Mouse (Mus musculus): ENCODE results near the gene Olfr1109.

Gene Olfr1109

GRCm38 (mm10) chr2:87095908-87096307 is at the start of gene Olfr1109:
Gene Olfr1109 (minus strand): TSS chr2:87096008.
- no peak for DNase-seq (ENCODE audit: low read depth, low spot score)

DNA sequence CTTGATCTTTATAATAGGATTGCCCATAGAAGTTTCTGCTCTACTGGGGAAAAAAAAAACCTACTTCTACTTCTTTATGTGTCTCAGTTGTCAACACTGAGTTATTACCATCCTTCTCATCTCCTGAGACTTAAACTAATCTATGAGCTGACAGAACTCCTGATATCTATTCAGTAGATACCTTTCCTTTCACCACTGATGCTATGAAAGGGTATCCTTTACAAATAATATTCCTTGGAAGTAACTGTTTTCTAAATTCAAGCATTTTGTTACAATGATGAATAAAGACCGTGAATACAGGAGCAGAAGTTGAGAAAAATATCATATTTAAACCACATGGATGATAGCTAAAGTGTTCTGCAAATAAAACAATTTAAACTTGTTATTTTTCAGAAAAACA is 44.4 kb upstream of the Olfr1109 start, which contains the start of gene Olfr1110:
Gene Olfr1110 (minus strand): TSS at position 101 of the 400 bp plus-strand sequence.
- DNase-seq (ENCODE audit: low read depth, low spot score): no peak

DNA sequence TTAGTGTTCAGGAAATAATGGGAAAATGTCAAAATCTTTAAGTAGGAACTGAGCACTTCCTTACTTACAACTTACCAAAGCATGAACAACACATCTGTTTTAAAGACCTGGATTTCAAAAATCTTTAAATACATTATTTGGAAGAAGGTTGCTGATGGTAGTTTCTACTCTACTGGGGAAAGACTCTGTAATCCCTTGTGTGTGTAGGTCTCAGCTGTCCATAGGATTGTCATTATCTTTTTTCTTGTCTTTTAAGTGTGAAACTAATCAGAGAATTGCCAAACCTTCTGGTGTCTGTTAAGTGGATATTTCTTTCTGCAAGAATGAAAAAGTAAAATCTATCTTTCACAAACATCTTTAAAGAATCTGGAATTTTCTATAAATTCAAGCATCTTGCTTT is 18.7 kb upstream of the Olfr1109 start, which contains the start of gene Olfr259:
Gene Olfr259 (minus strand): TSS at position 101 of the 400 bp plus-strand sequence.
- no peak for DNase-seq (ENCODE audit: low read depth, low spot score)

- DNase-seq (ENCODE audit: low read depth, low spot score): no peak
Observed at GRCm38 (mm10) chr2:87075717-87076116, 20.1 kb downstream of the Olfr1109 start, which contains the start of gene Olfr1107. Gene Olfr1107 (minus strand): TSS chr2:87075817.

DNA sequence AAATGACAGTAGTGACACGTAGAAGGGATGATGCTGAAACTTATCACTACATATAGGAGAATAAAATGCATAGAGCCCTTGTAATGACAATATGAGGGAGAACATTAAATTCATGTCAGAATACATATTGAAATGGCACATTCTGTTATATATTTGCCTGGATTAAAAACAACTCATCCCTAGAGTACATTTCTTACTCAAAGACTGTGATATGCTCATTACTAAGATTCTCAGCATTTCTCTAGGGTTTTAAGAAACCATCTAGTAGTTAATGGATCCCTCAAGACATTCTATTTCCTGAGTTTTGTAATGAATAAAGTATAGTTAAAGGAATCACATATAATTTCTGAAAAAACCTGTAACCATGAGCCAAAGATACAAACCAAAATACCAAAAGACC is 43.6 kb downstream of the Olfr1109 start, which contains the start of gene Olfr1106:
Gene Olfr1106 (minus strand): TSS at position 101 of the 400 bp plus-strand sequence.
- no peak for DNase-seq (ENCODE audit: low read depth, low spot score)
